Mouse (Mus musculus): ENCODE results near the gene Adgrg1. TPM values are rescaled to one million over a fixed set of nuclear protein-coding genes. Genes with fewer than 3 reads are reported as not detected.

The Adgrg1 gene
- polyA plus RNA-seq, 1 experiment from 2014 or later, result 11.1 TPM

DNA sequence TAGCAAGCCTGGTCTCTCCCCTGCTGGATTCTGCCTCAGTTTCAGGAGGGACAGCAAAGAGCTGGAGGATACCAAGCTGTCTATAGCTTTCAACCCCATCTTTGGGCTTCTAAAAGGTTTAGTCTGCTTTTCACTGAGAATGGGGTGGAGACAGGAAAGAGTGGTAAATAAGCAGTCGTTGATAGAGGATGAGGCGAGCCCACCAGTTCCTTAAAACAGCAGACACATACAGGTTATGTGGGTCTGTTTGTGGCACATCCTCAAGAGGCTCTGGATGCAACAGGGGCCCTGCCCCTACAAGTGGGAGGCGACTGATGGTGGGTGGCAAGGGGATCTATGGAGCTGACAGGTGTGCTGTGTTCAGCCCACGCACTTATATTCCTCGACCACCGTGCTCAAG is 84.1 kb downstream of the Adgrg1 start:
- no peaks in the 10 kb centered on the region for H3K27me3 ChIP-seq (ENCODE audit: control insufficient read depth, insufficient read depth, low read length)
- H3K36me3 ChIP-seq (ENCODE audit: control insufficient read depth, insufficient read depth, low read length), result no peaks in the 10 kb centered on the region
- H3K9me3 ChIP-seq (ENCODE audit: control insufficient read depth, low read length), result no peaks in the 10 kb centered on the region
- H3K4me3 ChIP-seq (ENCODE audit: low read depth, low read length), result no peak overlapping the region
- no peak for DNase-seq (ENCODE audit: low spot score)
- H3K27ac ChIP-seq (replicated peaks; ENCODE audit: low read depth, low read length), result no peak overlapping the region
- H3K9ac ChIP-seq (ENCODE audit: low read length), result no peak overlapping the region
- ATAC-seq (ENCODE audit: insufficient number of reproducible peaks, low FRiP score, low TSS enrichment, low read depth), result no peak
- no peak overlapping the region for H3K4me2 ChIP-seq (ENCODE audit: low read depth, severe bottlenecking)
- H3K4me1 ChIP-seq (ENCODE audit: control insufficient read depth, insufficient read depth, low read length), result no peaks in the 10 kb centered on the region
- WGBS, result 79% methylated on average over 6 of the region's 6 CpGs

DNA sequence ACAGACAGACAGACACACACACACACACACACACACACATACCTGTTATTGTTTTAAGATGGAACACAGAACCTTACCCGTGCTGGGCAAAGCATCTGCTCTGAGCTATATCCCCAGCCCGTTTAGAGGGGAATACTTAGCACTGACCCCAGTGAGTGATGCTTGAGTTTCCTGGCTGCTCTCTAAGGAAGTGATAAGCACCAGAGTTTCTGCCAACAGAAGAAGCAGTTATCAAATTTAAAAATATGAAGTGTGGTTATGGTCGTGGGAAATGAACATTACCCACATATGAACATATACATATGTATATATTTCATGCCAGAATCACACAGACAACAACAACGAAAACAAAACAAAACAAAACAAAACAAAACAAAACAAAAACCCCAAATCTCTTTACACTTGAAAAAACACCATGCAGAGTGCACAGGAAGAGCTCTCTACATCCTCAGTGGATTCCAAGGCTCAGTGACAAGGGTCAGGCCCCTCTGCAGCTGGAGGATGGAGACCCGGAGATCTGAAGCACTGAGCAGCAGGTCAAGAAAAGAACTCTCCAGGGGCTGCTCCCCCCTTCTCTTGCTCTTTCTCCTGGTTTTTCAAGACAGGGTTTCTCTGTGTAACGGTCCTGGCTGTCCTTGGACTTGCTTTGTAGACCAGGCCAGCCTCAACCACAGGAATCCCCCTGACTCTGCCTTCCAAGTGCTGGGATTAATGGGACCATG is 85.4 kb downstream of the Adgrg1 start:
- H3K27me3 ChIP-seq (ENCODE audit: control insufficient read depth, insufficient read depth, low read length), result no peaks in the 10 kb centered on the region
- H3K9me3 ChIP-seq (ENCODE audit: control insufficient read depth, low read length), result no peaks in the 10 kb centered on the region
- no peak overlapping the region for H3K9ac ChIP-seq (ENCODE audit: low read length)
- no peaks in the 10 kb centered on the region for H3K4me1 ChIP-seq (ENCODE audit: control insufficient read depth, insufficient read depth, low read length)
- ATAC-seq (ENCODE audit: insufficient number of reproducible peaks, low FRiP score, low TSS enrichment, low read depth), result no peak
- DNase-seq (ENCODE audit: low spot score), result no peak
- H3K27ac ChIP-seq (replicated peaks; ENCODE audit: low read depth, low read length), result no peak overlapping the region
- 73% methylated on average over 6 of the region's 6 CpGs for WGBS
- H3K4me2 ChIP-seq (ENCODE audit: low read depth, severe bottlenecking), result no peak overlapping the region
- H3K36me3 ChIP-seq (ENCODE audit: control insufficient read depth, insufficient read depth, low read length), result no peaks in the 10 kb centered on the region
- H3K4me3 ChIP-seq (ENCODE audit: low read depth, low read length), result no peak overlapping the region

Other genes starting within 250 kb of the Adgrg1 start
- not detected in 2 replicates for gene Ccl22, start 229.2 kb upstream of the Adgrg1 start, polyA plus RNA-seq (2014; fragmentation: Nextera tagmentation; extraction: Ambion mirVana)
- 5.2 and 6.3 TPM in 2 replicates for gene Cx3cl1, start 202.7 kb upstream of the Adgrg1 start, polyA plus RNA-seq (2014; fragmentation: Nextera tagmentation; extraction: Ambion mirVana)
- gene Ccl17, start 164.3 kb upstream of the Adgrg1 start, polyA plus RNA-seq (2014; fragmentation: Nextera tagmentation; extraction: Ambion mirVana), result not detected in 2 replicates
- gene Coq9, start 136.4 kb upstream of the Adgrg1 start, polyA plus RNA-seq (2014; fragmentation: Nextera tagmentation; extraction: Ambion mirVana), result 63.5 and 64.0 TPM in 2 replicates
- 129 and 131 TPM in 2 replicates for gene Ciapin1, start 136.4 kb upstream of the Adgrg1 start, polyA plus RNA-seq (2014; fragmentation: Nextera tagmentation; extraction: Ambion mirVana)
- gene Polr2c, start 117.3 kb upstream of the Adgrg1 start, polyA plus RNA-seq (2014; fragmentation: Nextera tagmentation; extraction: Ambion mirVana), result 178 and 189 TPM in 2 replicates
- gene Dok4, start 98.4 kb upstream of the Adgrg1 start, polyA plus RNA-seq (2014; fragmentation: Nextera tagmentation; extraction: Ambion mirVana), result 14.6 and 16.4 TPM in 2 replicates
- gene Ccdc102a, start 56.7 kb upstream of the Adgrg1 start, polyA plus RNA-seq (2014; fragmentation: Nextera tagmentation; extraction: Ambion mirVana), result 38.0 and 39.2 TPM in 2 replicates
- 0.21 TPM in 1 of 2 replicates, not detected in the other for gene Adgrg5, start 51.1 kb upstream of the Adgrg1 start, polyA plus RNA-seq (2014; fragmentation: Nextera tagmentation; extraction: Ambion mirVana)
- gene Adgrg3, start 42.9 kb downstream of the Adgrg1 start, polyA plus RNA-seq (2014; fragmentation: Nextera tagmentation; extraction: Ambion mirVana), result 2.7 and 3.8 TPM in 2 replicates
- gene Drc7, start 80.4 kb downstream of the Adgrg1 start, polyA plus RNA-seq (2014; fragmentation: Nextera tagmentation; extraction: Ambion mirVana), result 0.11 and 0.18 TPM in 2 replicates
- gene Katnb1, start 106.4 kb downstream of the Adgrg1 start, polyA plus RNA-seq (2014; fragmentation: Nextera tagmentation; extraction: Ambion mirVana), result 23.6 and 31.7 TPM in 2 replicates
- gene Kifc3, start 228.1 kb downstream of the Adgrg1 start, polyA plus RNA-seq (2014; fragmentation: Nextera tagmentation; extraction: Ambion mirVana), result 7.3 and 10.1 TPM in 2 replicates

Measured in limb, embryonic 11.5 days (tissue).